29 mouse cellular contexts compared by ENCODE assay signal in genomic region chr13:91759791-91760190, GRCm38 (mm10). TPM values are rescaled to one million over a fixed set of nuclear protein-coding genes. Genes with fewer than 3 reads are reported as not detected.
DNase-seq lines count a peak whose midpoint lies in the region; ATAC-seq and TF ChIP-seq lines count a peak whose summit lies in the region.
"Had no signal": no experiment of that assay in that cellular context is flagged by ENCODE, and none has a peak within 500 bp of the region (broad histone marks: within the 10 kb centered on the region; RNA-seq: fewer than 3 reads in every experiment).

No protein-coding gene starts in this region.

- no peak overlapping the region for H3K4me3 ChIP-seq in heart, adult 2 months
- no peak overlapping the region for H3K4me3 ChIP-seq in kidney, embryonic 16.5 days (ENCODE audit: low read length)
- H3K4me3 ChIP-seq: embryonic facial prominence, embryonic 10.5 days; embryonic facial prominence, embryonic 13.5 days; erythroblast, embryonic 14.5 days; forebrain, embryonic 12.5 days; forebrain, embryonic 15.5 days; hindbrain, embryonic 12.5 days; hindbrain, embryonic 15.5 days had no signal

- no peak for ATAC-seq in kidney, embryonic 16.5 days (ENCODE audit: low FRiP score, low TSS enrichment)
- ATAC-seq: CD4-positive, CD25-positive, alpha-beta regulatory T cell, adult 4 months; forebrain, embryonic 15.5 days had no signal

- no peak overlapping the region for H3K4me2 ChIP-seq in kidney, embryonic 16.5 days (replicated peaks; ENCODE audit: low read depth, low read length)
- H3K4me2 ChIP-seq: embryonic facial prominence, embryonic 13.5 days; forebrain, embryonic 12.5 days; forebrain, embryonic 15.5 days; heart, embryonic 11.5 days; hindbrain, embryonic 12.5 days; hindbrain, embryonic 15.5 days had no signal

- no peak for TF ChIP-seq POLR2A in heart, adult 2 months (IDR thresholded peaks at IDR 0.05; ENCODE audit: insufficient read depth, low read depth, low read length)

- intact Hi-C loops in heart, adult 2 months (cut with DNase I) = no loop called here

- H3K36me3 ChIP-seq in heart, adult 2 months (ENCODE audit: control insufficient read depth, insufficient read depth, low read length) = no peaks in the 10 kb centered on the region
- H3K36me3 ChIP-seq in kidney, embryonic 16.5 days (ENCODE audit: insufficient read depth, low read length) = no peaks in the 10 kb centered on the region
- H3K36me3 ChIP-seq: embryonic facial prominence, embryonic 10.5 days; embryonic facial prominence, embryonic 13.5 days; forebrain, embryonic 12.5 days; forebrain, embryonic 15.5 days; hindbrain, embryonic 12.5 days; hindbrain, embryonic 15.5 days had no signal

- TF ChIP-seq EP300 in heart, adult 2 months (IDR thresholded peaks at IDR 0.05; ENCODE audit: insufficient read depth, low read depth, low read length) = no peak

- H3K79me2 ChIP-seq in heart, adult 2 months (replicated peaks; ENCODE audit: control insufficient read depth, insufficient read depth, low read length) = no peaks in the 10 kb centered on the region

- no peaks in the 10 kb centered on the region for H3K27me3 ChIP-seq in heart, adult 2 months (ENCODE audit: control insufficient read depth, insufficient read depth, low read length)
- no peaks in the 10 kb centered on the region for H3K27me3 ChIP-seq in kidney, embryonic 16.5 days (ENCODE audit: insufficient read depth, low read length)
- H3K27me3 ChIP-seq: embryonic facial prominence, embryonic 13.5 days; forebrain, embryonic 12.5 days; forebrain, embryonic 15.5 days; hindbrain, embryonic 12.5 days; hindbrain, embryonic 15.5 days had no signal

- H3K4me1 ChIP-seq in heart, adult 2 months (ENCODE audit: control insufficient read depth, insufficient read depth, low read length) = no peaks in the 10 kb centered on the region
- no peaks in the 10 kb centered on the region for H3K4me1 ChIP-seq in kidney, embryonic 16.5 days (ENCODE audit: insufficient read depth, low read length)
- H3K4me1 ChIP-seq: embryonic facial prominence, embryonic 10.5 days; embryonic facial prominence, embryonic 13.5 days; forebrain, embryonic 12.5 days; forebrain, embryonic 15.5 days; hindbrain, embryonic 12.5 days; hindbrain, embryonic 15.5 days had no signal

- no peak overlapping the region for H3K27ac ChIP-seq in heart, adult 2 months
- H3K27ac ChIP-seq in kidney, embryonic 16.5 days (ENCODE audit: low read length) = no peak overlapping the region
- H3K27ac ChIP-seq: embryonic facial prominence, embryonic 10.5 days; embryonic facial prominence, embryonic 13.5 days; forebrain, embryonic 12.5 days; forebrain, embryonic 15.5 days; hindbrain, embryonic 12.5 days; hindbrain, embryonic 15.5 days had no signal

- no peak overlapping the region for H3K9ac ChIP-seq in heart, adult 2 months (ENCODE audit: low read depth, low read length)
- no peak overlapping the region for H3K9ac ChIP-seq in kidney, embryonic 16.5 days (replicated peaks; ENCODE audit: low read length)
- H3K9ac ChIP-seq: embryonic facial prominence, embryonic 13.5 days; forebrain, embryonic 12.5 days; forebrain, embryonic 15.5 days; hindbrain, embryonic 12.5 days; hindbrain, embryonic 15.5 days had no signal

- peak; percentile 70 for DNase-seq in heart, adult 11 months
- no peak for DNase-seq in heart, adult 2 months
- DNase-seq in kidney, adult 8-10 months = peak; percentile 32 to 38
- DNase-seq in kidney, postnatal 36 days = peak; percentile 34 to 62
- no peak for DNase-seq in kidney, postnatal 4 days
- peak; percentile 4 for DNase-seq in induced T-regulatory cell, adult 2 months (ENCODE audit: low read depth)
- DNase-seq in layer of hippocampus, postnatal 36 days = no peak
- DNase-seq: adrenal gland, postnatal 25 days; cerebellum, adult 11-12 months; cerebellum, adult 8-10 months; cerebellum, postnatal 10 days; cerebellum, postnatal 36 days; embryo, embryonic 11 days; gastrocnemius, postnatal 25 days had no signal

- no peaks in the 10 kb centered on the region for H3K9me3 ChIP-seq in kidney, embryonic 16.5 days (ENCODE audit: low read length)
- H3K9me3 ChIP-seq: embryonic facial prominence, embryonic 10.5 days; embryonic facial prominence, embryonic 13.5 days; forebrain, embryonic 12.5 days; forebrain, embryonic 15.5 days; hindbrain, embryonic 12.5 days; hindbrain, embryonic 15.5 days had no signal

- no peak for TF ChIP-seq CTCF in heart, adult 2 months (IDR thresholded peaks at IDR 0.05)

- WGBS in heart, adult 2 months = 58% methylated on average over 8 of the region's 8 CpGs
- 42% methylated on average over 8 of the region's 8 CpGs for WGBS in kidney, embryonic 16.5 days

RNA-seq across cellular contexts. Expression of gene Acot12, which starts 18.5 kb away (rescaled TPM):
- total RNA-seq in heart, adult 2 months (2021) = not detected
- 0.06 and 0.16 TPM in 2 replicates for polyA plus RNA-seq in heart, adult 2 months (2012; rRNA removed)
- polyA plus RNA-seq in kidney, embryonic 16.5 days (2015; fragmentation: Nextera tagmentation; extraction: Ambion mirVana) = 0.07 and 0.21 TPM in 2 replicates
- total RNA-seq in layer of hippocampus, postnatal 36 days (2021) = under 1 TPM; 0.46 to 0.70 TPM
- total RNA-seq: gastrocnemius, postnatal 25 days; heart, adult 8-10 months; heart, postnatal 25 days; hematopoietic stem cell, adult 5-6 weeks; MEL had no signal
- polyA plus RNA-seq: CD4-positive, CD25-positive, alpha-beta regulatory T cell, adult 4 months; embryonic facial prominence, embryonic 10.5 days; erythroblast, embryonic 14.5 days; forebrain, embryonic 12.5 days; forebrain, embryonic 15.5 days; heart, embryonic 11.5 days; heart, postnatal 0 days; hindbrain, embryonic 12.5 days; hindbrain, embryonic 15.5 days had no signal

RNA-seq across cellular contexts. Expression of gene Zcchc9, which starts 47.7 kb away (rescaled TPM):
- 10 to 100 TPM; 12.6 to 14.2 TPM for total RNA-seq in heart, adult 2 months (2021)
- 10.2 and 17.0 TPM in 2 replicates for polyA plus RNA-seq in heart, adult 2 months (2012; rRNA removed)
- 32.7 and 33.6 TPM in 2 replicates for polyA plus RNA-seq in kidney, embryonic 16.5 days (2015; fragmentation: Nextera tagmentation; extraction: Ambion mirVana)
- 10 to 100 TPM; 14.5 to 18.5 TPM for total RNA-seq in layer of hippocampus, postnatal 36 days (2021)

Comparison
In these comparisons a context has a peak if more than half of its experiments do, and no peak if none do; other contexts are left out.
1. DNase-seq: peak in heart, adult 11 months (single experiment), kidney, adult 8-10 months (2 of 2), kidney, postnatal 36 days (2 of 2) and induced T-regulatory cell, adult 2 months (single experiment); none in heart, adult 2 months (0 of 2), kidney, postnatal 4 days (0 of 2) and layer of hippocampus, postnatal 36 days (0 of 2).